Mouse (Mus musculus) midbrain, embryonic 15.5 days (tissue): ENCODE measurements at regions not wholly inside any gene's neighbourhood (a gene's known extent, or its start where the extent isn't known, plus 50 kb on each side); places are given as distances from the start of the nearest gene placed in this dataset.

Source experiments
- ATAC-seq: fragments of 200-750 bp; cut with Nextera tagmentation; replicated peaks from 2 replicates; pipeline ENCODE4 v1.8.0; 2017; ENCODE audit warnings: moderate TSS enrichment
- H3K27ac ChIP-seq: fragments of 300-500 bp; sonication (generic); 2 replicates; pipeline ENCODE4 v1.5.1; 2015; ENCODE audit warnings: mild to moderate bottlenecking, inconsistent platforms
- H3K27me3 ChIP-seq: fragments of 300-500 bp; sonication (generic); replicated peaks from 2 replicates; pipeline ENCODE4 v1.6.1; 2015; ENCODE audit warnings: inconsistent platforms
- H3K36me3 ChIP-seq: fragments of 300-500 bp; sonication (generic); replicated peaks from 2 replicates; pipeline ENCODE4 v1.6.1; 2015; ENCODE audit warnings: inconsistent platforms
- H3K4me1 ChIP-seq: fragments of 300-500 bp; sonication (generic); 2 replicates; pipeline ENCODE4 v1.6.1; 2015; ENCODE audit warnings: inconsistent platforms
- H3K4me2 ChIP-seq: fragments of 300-500 bp; sonication (generic); 2 replicates; pipeline ENCODE4 v1.6.1; 2015; ENCODE audit warnings: inconsistent platforms, mild to moderate bottlenecking, moderate library complexity
- H3K4me3 ChIP-seq: fragments of 300-500 bp; sonication (generic); 2 replicates; pipeline ENCODE4 v1.5.1; 2015; ENCODE audit warnings: mild to moderate bottlenecking, inconsistent platforms
- H3K9ac ChIP-seq: fragments of 300-500 bp; sonication (generic); 2 replicates; pipeline ENCODE4 v1.6.1; 2015; ENCODE audit warnings: mild to moderate bottlenecking, inconsistent platforms
- H3K9me3 ChIP-seq: fragments of 300-500 bp; sonication (generic); 2 replicates; pipeline ENCODE4 v1.6.1; 2016; ENCODE audit warnings: inconsistent platforms
- WGBS: fragments of 180-500 bp; shearing (Covaris S2); methylation state at CpG from one replicate; pipeline ENCODE4 v1.1.7; 2015; ENCODE audit warnings: mixed read lengths; 5-methylcytosine and 5-hydroxymethylcytosine counted together

- Histone ChIP-seq H3K9me3 (no peaks in the 10 kb centered on the region), H3K27ac (no peak overlapping the region), H3K27me3 (no peaks in the 10 kb centered on the region), H3K4me1 (no peaks in the 10 kb centered on the region), H3K36me3 (no peaks in the 10 kb centered on the region), H3K9ac (no peak overlapping the region), H3K4me3 (no peak overlapping the region), H3K4me2 (no peak overlapping the region)
- WGBS, result 78% methylated on average over 6 of the region's 6 CpGs
- ATAC-seq, result no peak
Measured at GRCm38 (mm10) chr9:85394975-85395374, 67.8 kb upstream of the Tent5a start.

- Histone ChIP-seq H3K27ac (no peak overlapping the region), H3K9ac (no peak overlapping the region), H3K9me3 (no peaks in the 10 kb centered on the region), H3K4me2 (no peak overlapping the region), H3K36me3 (no peaks in the 10 kb centered on the region), H3K4me3 (no peak overlapping the region), H3K27me3 (no peaks in the 10 kb centered on the region), H3K4me1 (no peaks in the 10 kb centered on the region)
- no peak for ATAC-seq
- WGBS, result 95% methylated on average over 2 of the region's 2 CpGs
Measured at GRCm38 (mm10) chr9:85391283-85391682, 64.1 kb upstream of the Tent5a start.

GRCm38 (mm10) chr9:85388775-85389393 is 61.7 kb upstream of the Tent5a start:
- H3K36me3 ChIP-seq, result no peaks in the 10 kb centered on the region
- 85% methylated on average over 7 of the region's 7 CpGs for WGBS

GRCm38 (mm10) chr9:85382413-85382812 is 55.3 kb upstream of the Tent5a start:
- Histone ChIP-seq H3K4me3 (no peak overlapping the region), H3K36me3 (no peaks in the 10 kb centered on the region), H3K9ac (no peak overlapping the region), H3K4me1 (no peaks in the 10 kb centered on the region), H3K9me3 (no peaks in the 10 kb centered on the region), H3K4me2 (no peak overlapping the region), H3K27ac (no peak overlapping the region), H3K27me3 (no peaks in the 10 kb centered on the region)
- no peak for ATAC-seq
- 95% methylated on average over 2 of the region's 2 CpGs for WGBS

More at GRCm38 (mm10) chr9:85388775-85389393, 61.7 kb upstream of the Tent5a start:
- H3K27me3 ChIP-seq, result no peaks in the 10 kb centered on the region
- H3K9ac ChIP-seq, result no peak overlapping the region
- no peak overlapping the region for H3K4me2 ChIP-seq
- no peaks in the 10 kb centered on the region for H3K9me3 ChIP-seq
- no peaks in the 10 kb centered on the region for H3K4me1 ChIP-seq
- H3K27ac ChIP-seq, result no peak overlapping the region
- no peak for ATAC-seq
- H3K4me3 ChIP-seq, result no peak overlapping the region

GRCm38 (mm10) chr9:85380756-85381155 is 53.6 kb upstream of the Tent5a start:
- Histone ChIP-seq H3K9ac (no peak overlapping the region), H3K9me3 (no peaks in the 10 kb centered on the region), H3K4me3 (no peak overlapping the region), H3K36me3 (no peaks in the 10 kb centered on the region), H3K27me3 (no peaks in the 10 kb centered on the region), H3K4me1 (no peaks in the 10 kb centered on the region), H3K4me2 (no peak overlapping the region), H3K27ac (no peak overlapping the region)
- WGBS, result 68% methylated on average over 5 of the region's 5 CpGs
- no peak for ATAC-seq

- no peaks in the 10 kb centered on the region for H3K36me3 ChIP-seq
- WGBS, result 95% methylated on average over 2 of the region's 2 CpGs
- no peak overlapping the region for H3K9ac ChIP-seq
- no peak overlapping the region for H3K4me2 ChIP-seq
- ATAC-seq, result no peak
- H3K27me3 ChIP-seq, result no peaks in the 10 kb centered on the region
- H3K27ac ChIP-seq, result no peak overlapping the region
- H3K9me3 ChIP-seq, result no peaks in the 10 kb centered on the region
- H3K4me3 ChIP-seq, result no peak overlapping the region
- no peaks in the 10 kb centered on the region for H3K4me1 ChIP-seq
Measured at GRCm38 (mm10) chr9:85379135-85379534, 52.0 kb upstream of the Tent5a start.
